ENCODE assay signal across 23 mouse cellular contexts in genomic region chr14:22049282-22049681, GRCm38 (mm10). TPM values are rescaled to one million over a fixed set of nuclear protein-coding genes. Genes with fewer than 3 reads are reported as not detected.
A peak's percentile ranks its signal among the peaks of the same experiment; 100 is the strongest.
DNase-seq lines count a peak whose midpoint lies in the region; ATAC-seq lines count a peak whose summit lies in the region.
"Had no signal": no experiment of that assay in that cellular context is flagged by ENCODE, and none has a peak within 500 bp of the region (broad histone marks: within the 10 kb centered on the region; RNA-seq: fewer than 3 reads in every experiment).

No protein-coding gene starts in this region.

- H3K27ac ChIP-seq in liver, embryonic 16.5 days (ENCODE audit: low read length): peak overlapping the region; percentile 14; the same call in 1 of the 2 replicates
- H3K27ac ChIP-seq: forebrain, embryonic 10.5 days; left cerebral cortex, adult 2 months; lung, embryonic 15.5 days; macrophage; midbrain, embryonic 13.5 days; neural tube, embryonic 12.5 days had no signal

- DNase-seq in spleen, adult 12 weeks (ENCODE audit: low spot score): peak; percentile 4
- no peak for DNase-seq in spleen, postnatal 4 days (ENCODE audit: low spot score in 2 of 2)
- peak; percentile 22 for DNase-seq in hindlimb bud, embryonic 11.5 days (ENCODE audit: extremely low spot score, low read depth, low spot score)
- DNase-seq in frontal cortex, postnatal 10 days (ENCODE audit: low spot score in 2 of 2): no peak
- DNase-seq in left cerebral cortex, postnatal 4 days: no peak
- DNase-seq in layer of hippocampus, postnatal 25 days (ENCODE audit: extremely low spot score in 1 of 2, low spot score in 1 of 2): no peak
- DNase-seq: adrenal gland, adult 8-10 months; cerebellum, adult 11 months; cerebellum, postnatal 25 days; heart, adult 18-20 months; kidney, adult 2 months; kidney, postnatal 10 days; right cerebral cortex, adult 18-20 months; spleen, adult 18-20 months; thymus, postnatal 4 days had no signal

- peak; percentile 90 for ATAC-seq in liver, embryonic 16.5 days (ENCODE audit: low read depth)
- ATAC-seq: midbrain, embryonic 13.5 days had no signal

- H3K4me1 ChIP-seq in liver, embryonic 16.5 days (ENCODE audit: control insufficient read depth, low read depth, low read length): peaks cover 19% of the 10 kb centered on the region
- H3K4me1 ChIP-seq: midbrain, embryonic 13.5 days; neural tube, embryonic 12.5 days had no signal

- H3K9me3 ChIP-seq in liver, embryonic 16.5 days (replicated peaks; ENCODE audit: control insufficient read depth, low read length): no peaks in the 10 kb centered on the region
- H3K9me3 ChIP-seq: forebrain, embryonic 10.5 days; limb, embryonic 13.5 days; lung, embryonic 15.5 days; midbrain, embryonic 13.5 days; neural tube, embryonic 12.5 days had no signal

- intact Hi-C loops in left cerebral cortex, postnatal 4 days (cut with DNase I): no loop called here

- H3K27me3 ChIP-seq in liver, embryonic 16.5 days (ENCODE audit: control insufficient read depth, insufficient read depth, low read depth, low read length): no peaks in the 10 kb centered on the region
- H3K27me3 ChIP-seq: neural tube, embryonic 12.5 days had no signal

- WGBS in liver, embryonic 16.5 days (ENCODE audit: insufficient replicate concordance): 17% methylated on average over 1 of the region's 1 CpGs

- H3K9ac ChIP-seq in liver, embryonic 16.5 days (ENCODE audit: low read depth, low read length): peak overlapping the region; percentile 19; the same call in 1 of the 2 replicates
- H3K9ac ChIP-seq: limb, embryonic 13.5 days; lung, embryonic 15.5 days; midbrain, embryonic 13.5 days; neural tube, embryonic 12.5 days had no signal

- H3K36me3 ChIP-seq in liver, embryonic 16.5 days (ENCODE audit: control insufficient read depth, insufficient read depth): no peaks in the 10 kb centered on the region
- H3K36me3 ChIP-seq: forebrain, embryonic 10.5 days; limb, embryonic 13.5 days; lung, embryonic 15.5 days; midbrain, embryonic 13.5 days; neural tube, embryonic 12.5 days had no signal

- H3K4me3 ChIP-seq in liver, embryonic 16.5 days (ENCODE audit: low read depth, low read length): no peak overlapping the region
- H3K4me3 ChIP-seq: forebrain, embryonic 10.5 days; left cerebral cortex, adult 2 months; limb, embryonic 13.5 days; lung, embryonic 15.5 days; midbrain, embryonic 13.5 days; neural tube, embryonic 12.5 days had no signal

- peak overlapping the region; percentile 39; the same call in 1 of the 2 replicates for H3K4me2 ChIP-seq in liver, embryonic 16.5 days (ENCODE audit: low read depth, low read length)
- H3K4me2 ChIP-seq: limb, embryonic 13.5 days; lung, embryonic 15.5 days; midbrain, embryonic 13.5 days; neural tube, embryonic 12.5 days had no signal

RNA-seq across cellular contexts. Expression of gene Lrmda, which starts 29.8 kb away (rescaled TPM):
- 0.46 TPM in 2 replicates for polyA plus RNA-seq in liver, embryonic 16.5 days (2015; fragmentation: Nextera tagmentation; extraction: Ambion mirVana)
- under 1 TPM in 1 of 2 experiments, not detected in 1; 0.74 TPM for total RNA-seq in left cerebral cortex, postnatal 4 days (2021)
- under 1 TPM in 1 of 2 experiments, not detected in 1; 0.27 TPM for total RNA-seq in layer of hippocampus, postnatal 25 days (2021)

RNA-seq across cellular contexts. Expression of gene Zfp503, which starts 59.9 kb away (rescaled TPM):
- 0.49 and 0.61 TPM in 2 replicates for polyA plus RNA-seq in liver, embryonic 16.5 days (2015; fragmentation: Nextera tagmentation; extraction: Ambion mirVana)
- total RNA-seq in left cerebral cortex, postnatal 4 days (2021): 1 to 10 TPM; 2.2 to 4.8 TPM
- total RNA-seq in layer of hippocampus, postnatal 25 days (2021): 1 to 10 TPM; 2.6 to 2.8 TPM

Comparison
In these comparisons a context has a peak if more than half of its experiments do, and no peak if none do; other contexts are left out.
1. DNase-seq: peak in spleen, adult 12 weeks (single experiment) and hindlimb bud, embryonic 11.5 days (single experiment); none in spleen, postnatal 4 days (0 of 2), frontal cortex, postnatal 10 days (0 of 2), left cerebral cortex, postnatal 4 days (single experiment) and layer of hippocampus, postnatal 25 days (0 of 2).